Mouse (Mus musculus): ENCODE data around the gene Zfyve27. TPM values are rescaled to one million over a fixed set of nuclear protein-coding genes. Genes with fewer than 3 reads are reported as not detected.

Gene Zfyve27
- polyA plus RNA-seq, 1 experiment: 104 TPM

DNA sequence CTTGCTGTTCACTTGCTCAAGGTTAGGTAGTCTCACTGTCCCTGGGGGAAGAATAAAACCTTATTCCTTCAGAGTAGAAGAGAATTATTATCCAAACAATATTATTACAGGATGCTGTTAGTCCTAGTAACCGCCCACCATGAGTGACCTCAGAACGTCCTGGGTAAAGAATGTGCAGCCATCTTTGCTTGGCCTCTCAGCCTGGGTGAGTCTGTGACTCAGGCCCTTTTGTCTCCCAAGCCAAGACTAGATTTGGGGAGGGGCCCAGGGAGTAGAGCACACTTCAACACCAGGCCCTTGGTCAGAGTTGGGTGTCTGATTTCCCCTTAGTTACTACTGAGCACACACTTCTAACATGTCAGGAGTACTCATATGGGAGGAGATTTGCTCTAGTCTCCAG is 50.9 kb downstream of the Zfyve27 start:
- TF ChIP-seq POLR2A (IDR thresholded peaks at IDR 0.05; ENCODE audit: borderline replicate concordance, extremely low read depth, insufficient read depth, insufficient read length, poor library complexity, severe bottlenecking) (no peak), CTCF (IDR thresholded peaks at IDR 0.05; ENCODE audit: borderline replicate concordance, extremely low read depth, insufficient read depth, insufficient read length) (no peak)
- DNase-seq (ENCODE audit: low read depth): no peak

DNA sequence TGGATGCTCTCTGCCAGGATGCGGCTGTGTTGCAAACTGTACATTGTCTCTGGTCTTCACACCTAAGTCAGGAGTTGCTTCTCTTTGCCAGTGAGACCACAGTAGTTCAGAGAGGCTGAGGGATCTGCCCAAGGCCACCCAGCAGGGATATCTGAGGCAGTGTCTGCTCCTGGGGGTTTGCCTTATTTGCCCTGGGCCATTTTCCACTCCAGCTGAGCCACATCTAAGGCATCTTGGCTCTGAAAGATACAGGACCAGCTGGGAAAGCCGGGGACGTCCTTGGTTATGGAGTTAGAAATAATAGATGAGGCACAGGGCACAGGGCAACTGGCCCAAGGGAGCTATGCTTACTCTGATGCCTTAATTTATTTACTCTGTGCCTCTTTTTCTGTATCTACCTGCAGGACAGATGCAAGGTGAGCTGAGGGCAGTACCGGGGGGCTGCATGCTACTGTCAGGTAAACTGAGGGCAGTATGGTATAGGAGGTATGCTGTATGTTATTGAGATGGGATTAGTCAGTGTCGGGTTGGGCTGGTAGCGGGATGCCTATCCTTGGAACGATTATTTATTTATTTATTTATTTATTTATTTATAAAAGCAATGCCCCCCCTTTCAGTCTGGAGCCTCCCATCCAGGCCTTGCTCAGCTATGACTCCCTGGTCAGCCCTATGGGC is 53.1 kb downstream of the Zfyve27 start:
- no peak for DNase-seq (ENCODE audit: low read depth)
- TF ChIP-seq CTCF (IDR thresholded peaks at IDR 0.05; ENCODE audit: borderline replicate concordance, extremely low read depth, insufficient read depth, insufficient read length): no peak
- no peak for TF ChIP-seq POLR2A (IDR thresholded peaks at IDR 0.05; ENCODE audit: borderline replicate concordance, extremely low read depth, insufficient read depth, insufficient read length, poor library complexity, severe bottlenecking)

GRCm38 (mm10) chr19:42217374-42217763 is 53.6 kb downstream of the Zfyve27 start:
- TF ChIP-seq POLR2A (IDR thresholded peaks at IDR 0.05; ENCODE audit: borderline replicate concordance, extremely low read depth, insufficient read depth, insufficient read length, poor library complexity, severe bottlenecking): no peak
- peak; percentile 84 for TF ChIP-seq CTCF (IDR thresholded peaks at IDR 0.05; ENCODE audit: borderline replicate concordance, extremely low read depth, insufficient read depth, insufficient read length)
- DNase-seq (ENCODE audit: low read depth): peak; percentile 80

DNA sequence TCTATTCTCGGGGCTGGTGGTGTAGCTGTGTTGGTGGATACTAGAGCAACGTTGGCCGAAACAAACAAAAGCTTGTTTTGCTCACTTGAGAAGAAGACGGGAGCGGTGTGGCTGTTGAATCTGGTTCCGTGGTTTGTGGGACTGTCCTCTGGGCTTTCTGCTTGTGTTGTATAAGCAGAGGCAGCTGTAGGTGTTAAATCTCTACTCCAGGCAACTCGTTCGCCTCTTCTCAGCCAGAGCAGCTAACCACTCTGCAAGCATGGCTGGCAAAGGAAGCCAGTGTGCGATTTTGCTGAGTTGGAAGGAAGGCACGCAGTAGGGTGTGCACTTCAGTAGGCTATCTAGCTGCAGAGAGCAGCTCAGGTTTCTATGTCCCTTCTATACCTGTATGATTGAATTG is 62.7 kb downstream of the Zfyve27 start:
- no peak for DNase-seq (ENCODE audit: low read depth)
- no peak for TF ChIP-seq POLR2A (IDR thresholded peaks at IDR 0.05; ENCODE audit: borderline replicate concordance, extremely low read depth, insufficient read depth, insufficient read length, poor library complexity, severe bottlenecking)
- no peak for TF ChIP-seq CTCF (IDR thresholded peaks at IDR 0.05; ENCODE audit: borderline replicate concordance, extremely low read depth, insufficient read depth, insufficient read length)

DNA sequence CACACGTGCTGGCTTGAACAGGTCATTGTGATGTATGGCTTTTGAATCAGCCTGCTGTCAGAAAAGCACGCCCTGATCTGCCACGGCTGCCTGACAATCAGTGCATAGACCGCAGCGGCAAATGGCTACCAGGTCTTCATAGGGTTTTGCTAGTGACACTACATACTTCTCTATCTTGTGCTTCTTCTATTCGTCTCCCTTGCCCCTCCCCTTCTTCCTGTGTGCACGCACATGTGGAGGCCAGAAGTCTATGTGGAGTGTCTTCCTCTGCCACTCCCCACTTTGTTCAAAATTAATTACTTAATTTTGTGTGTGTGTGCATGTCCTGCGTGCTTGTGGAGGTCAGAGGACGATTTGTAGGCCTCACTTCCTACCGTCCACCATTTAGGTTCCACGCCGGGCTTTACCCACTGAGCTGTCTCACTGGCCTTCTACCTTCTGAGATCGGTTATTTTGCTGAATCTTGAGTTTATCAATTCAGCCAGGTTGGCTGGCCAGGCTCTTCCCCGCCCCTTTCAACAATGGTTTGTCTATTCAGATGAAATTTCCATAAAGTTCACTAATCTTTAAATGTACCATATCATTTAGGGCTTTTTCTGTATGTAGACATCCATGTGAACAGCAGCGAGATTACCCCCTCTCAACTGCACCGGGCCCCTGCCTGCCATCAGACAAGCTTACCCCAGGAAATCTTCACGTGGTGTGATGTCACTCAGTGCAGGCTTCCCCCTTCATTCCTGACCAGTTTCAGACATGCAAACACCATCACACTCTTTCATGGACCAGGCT is 65.9 kb downstream of the Zfyve27 start:
- no peak for TF ChIP-seq POLR2A (IDR thresholded peaks at IDR 0.05; ENCODE audit: borderline replicate concordance, extremely low read depth, insufficient read depth, insufficient read length, poor library complexity, severe bottlenecking)
- no peak for TF ChIP-seq CTCF (IDR thresholded peaks at IDR 0.05; ENCODE audit: borderline replicate concordance, extremely low read depth, insufficient read depth, insufficient read length)
- peak; percentile 22 for DNase-seq (ENCODE audit: low read depth)

DNA sequence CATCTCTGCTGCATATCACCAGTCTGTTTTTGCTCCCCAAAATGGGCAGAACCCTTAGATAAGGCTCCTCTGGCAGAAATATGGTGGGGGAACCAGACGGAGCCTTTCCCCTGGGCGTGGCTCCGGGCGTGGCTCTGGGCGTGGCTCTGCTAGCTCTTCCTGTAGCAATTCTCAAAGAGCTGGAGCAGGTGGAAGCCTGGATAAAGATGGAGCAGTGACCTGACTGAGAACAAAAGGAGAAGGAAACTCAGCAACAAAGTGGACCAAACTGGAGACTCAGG is 66.5 kb downstream of the Zfyve27 start:
- no peak for TF ChIP-seq CTCF (IDR thresholded peaks at IDR 0.05; ENCODE audit: borderline replicate concordance, extremely low read depth, insufficient read depth, insufficient read length)
- DNase-seq (ENCODE audit: low read depth): no peak

DNA sequence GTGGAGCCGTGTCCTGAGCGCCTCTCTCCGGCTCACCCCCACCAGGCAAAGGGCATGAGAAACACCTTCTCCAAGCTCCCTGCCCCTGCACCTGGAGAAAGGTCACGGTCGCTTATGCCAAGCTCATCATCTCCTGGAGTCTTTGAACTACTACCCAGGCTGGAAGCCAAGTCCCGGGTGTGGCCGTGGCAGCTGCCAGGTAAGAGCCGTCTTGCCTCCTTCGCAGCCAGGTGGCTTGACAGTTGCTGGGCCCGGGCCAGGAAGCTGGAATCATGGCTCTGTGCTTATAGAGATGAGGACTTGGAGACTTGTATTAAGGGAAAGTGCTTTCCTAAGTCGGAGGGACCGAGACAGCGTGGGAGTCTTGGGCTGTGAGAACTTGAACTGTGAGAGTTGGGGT is 67.2 kb downstream of the Zfyve27 start:
- no peak for TF ChIP-seq POLR2A (IDR thresholded peaks at IDR 0.05; ENCODE audit: borderline replicate concordance, extremely low read depth, insufficient read depth, insufficient read length, poor library complexity, severe bottlenecking)
- no peak for TF ChIP-seq CTCF (IDR thresholded peaks at IDR 0.05; ENCODE audit: borderline replicate concordance, extremely low read depth, insufficient read depth, insufficient read length)
- DNase-seq (ENCODE audit: low read depth): no peak

- DNase-seq (ENCODE audit: low read depth): peak; percentile 81
- TF ChIP-seq CTCF (IDR thresholded peaks at IDR 0.05; ENCODE audit: borderline replicate concordance, extremely low read depth, insufficient read depth, insufficient read length) (no peak), POLR2A (IDR thresholded peaks at IDR 0.05; ENCODE audit: borderline replicate concordance, extremely low read depth, insufficient read depth, insufficient read length, poor library complexity, severe bottlenecking) (no peak)
Measured at GRCm38 (mm10) chr19:42237602-42238340, 74.0 kb downstream of the Zfyve27 start.

DNA sequence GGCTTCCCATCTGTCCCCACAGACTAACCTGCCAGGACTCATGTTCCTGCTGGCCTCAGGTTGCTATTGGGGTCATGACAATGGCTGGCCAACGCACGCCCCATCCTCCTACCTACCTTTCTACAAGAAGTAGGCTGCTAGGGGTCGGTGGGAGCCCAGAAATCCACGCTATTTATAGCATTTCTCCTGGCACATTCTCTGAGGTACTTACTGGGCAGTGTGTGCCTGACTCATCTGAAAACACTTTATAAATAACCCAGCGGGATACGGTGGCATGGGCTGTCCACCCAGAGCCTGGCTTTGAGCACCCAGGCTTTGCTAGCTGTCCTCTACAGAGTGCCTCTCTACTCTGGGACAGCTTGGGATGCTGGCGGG is 74.6 kb downstream of the Zfyve27 start:
- no peak for DNase-seq (ENCODE audit: low read depth)
- TF ChIP-seq POLR2A (IDR thresholded peaks at IDR 0.05; ENCODE audit: borderline replicate concordance, extremely low read depth, insufficient read depth, insufficient read length, poor library complexity, severe bottlenecking) (no peak), CTCF (IDR thresholded peaks at IDR 0.05; ENCODE audit: borderline replicate concordance, extremely low read depth, insufficient read depth, insufficient read length) (no peak)

- TF ChIP-seq CTCF (IDR thresholded peaks at IDR 0.05; ENCODE audit: borderline replicate concordance, extremely low read depth, insufficient read depth, insufficient read length): no peak
- no peak for TF ChIP-seq POLR2A (IDR thresholded peaks at IDR 0.05; ENCODE audit: borderline replicate concordance, extremely low read depth, insufficient read depth, insufficient read length, poor library complexity, severe bottlenecking)
- no peak for DNase-seq (ENCODE audit: low read depth)
Measured at GRCm38 (mm10) chr19:42240881-42241280, 77.1 kb downstream of the Zfyve27 start.

- TF ChIP-seq CTCF (IDR thresholded peaks at IDR 0.05; ENCODE audit: borderline replicate concordance, extremely low read depth, insufficient read depth, insufficient read length) (no peak), POLR2A (IDR thresholded peaks at IDR 0.05; ENCODE audit: borderline replicate concordance, extremely low read depth, insufficient read depth, insufficient read length, poor library complexity, severe bottlenecking) (no peak)
- DNase-seq (ENCODE audit: low read depth): no peak
Measured at GRCm38 (mm10) chr19:42243401-42243800, 79.7 kb downstream of the Zfyve27 start.

Other genes with a start within 250 kb of the Zfyve27 start
- gene Exosc1, start 230.5 kb upstream of the Zfyve27 start, polyA plus RNA-seq (2012; rRNA removed): 30.5 and 31.5 TPM in 2 replicates
- 85.1 and 121 TPM in 2 replicates for gene Zdhhc16, start 230.5 kb upstream of the Zfyve27 start, polyA plus RNA-seq (2012; rRNA removed)
- 66.3 and 88.7 TPM in 2 replicates for gene Mms19, start 182.8 kb upstream of the Zfyve27 start, polyA plus RNA-seq (2012; rRNA removed)
- 20.0 and 20.9 TPM in 2 replicates for gene Ubtd1, start 182.2 kb upstream of the Zfyve27 start, polyA plus RNA-seq (2012; rRNA removed)
- 0.34 and 0.38 TPM in 2 replicates for gene Ankrd2, start 128.0 kb upstream of the Zfyve27 start, polyA plus RNA-seq (2012; rRNA removed)
- gene Hoga1, start 118.3 kb upstream of the Zfyve27 start, polyA plus RNA-seq (2012; rRNA removed): 1.2 and 1.7 TPM in 2 replicates
- gene 4933411K16Rik, start 111.7 kb upstream of the Zfyve27 start, polyA plus RNA-seq (2012; rRNA removed): 0.09 and 0.29 TPM in 2 replicates
- 128 and 144 TPM in 2 replicates for gene Morn4, start 77.6 kb upstream of the Zfyve27 start, polyA plus RNA-seq (2012; rRNA removed)
- 41.3 and 44.6 TPM in 2 replicates for gene Pi4k2a, start 73.5 kb upstream of the Zfyve27 start, polyA plus RNA-seq (2012; rRNA removed)
- 4.5 and 5.4 TPM in 2 replicates for gene Avpi1, start 34.9 kb upstream of the Zfyve27 start, polyA plus RNA-seq (2012; rRNA removed)
- 15.2 and 16.7 TPM in 2 replicates for gene Marveld1, start 16.6 kb upstream of the Zfyve27 start, polyA plus RNA-seq (2012; rRNA removed)
- 4.5 and 4.6 TPM in 2 replicates for gene Sfrp5, start 38.3 kb downstream of the Zfyve27 start, polyA plus RNA-seq (2012; rRNA removed)
- gene Golga7b, start 83.6 kb downstream of the Zfyve27 start, polyA plus RNA-seq (2012; rRNA removed): 20.5 and 33.7 TPM in 2 replicates